Mouse (Mus musculus) megakaryocyte, adult 5-6 weeks (primary cell): ENCODE results near the gene Slc26a3. TPM values are rescaled to one million over a fixed set of nuclear protein-coding genes. Genes with fewer than 3 reads are reported as not detected.
"Not testable (repeated sequence)": the region's sequence is repeated elsewhere in the genome, so short reads cannot be mapped to it uniquely, and the experiment has no call there.

Experiments used
- ATAC-seq: 2 replicates; pipeline ENCODE4 v1.8.0; 2016; ENCODE audit warnings: mild to moderate bottlenecking, inconsistent platforms; ENCODE audit not compliant: poor library complexity, severe bottlenecking
- total RNA-seq, 2 experiments: library from RNA; stranded (forward) in 1 of 2; stranded (reverse) in 1 of 2; fragments of 153-499, 151-499 nt in 1 of 2; fragments of 221-1000, 200-1000 nt in 1 of 2; gene quantifications; 2 replicates each; pipeline versions ENCODE4 v1.2.3 to v1.2.4; 2015 to 2017

Slc26a3 gene
- total RNA-seq, 2 experiments from 2014 or later, result 0.27 to 2.3 TPM

DNA sequence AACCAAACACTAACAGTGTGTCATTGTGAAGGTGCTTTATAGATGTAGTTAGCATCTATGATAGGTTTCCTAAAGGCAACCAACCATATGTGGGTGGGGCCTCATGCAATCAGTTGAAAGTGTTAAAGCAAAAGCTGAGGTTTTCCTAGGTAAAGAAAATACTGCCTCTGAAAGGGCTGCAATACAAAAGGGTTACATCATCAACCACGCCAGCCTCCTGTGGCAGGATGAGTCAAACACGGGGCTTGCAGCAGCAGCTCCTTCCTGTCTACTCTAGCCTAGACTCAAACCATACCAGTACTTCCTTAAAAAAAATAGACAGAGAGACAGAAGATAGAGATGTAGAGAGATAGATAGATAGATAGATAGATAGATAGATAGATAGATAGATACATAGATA, 25.3 kb downstream of the Slc26a3 start:
- peak; percentile 100 for ATAC-seq

- ATAC-seq, result no peak
Observed at GRCm38 (mm10) chr12:31421901-31422574, 31.4 kb downstream of the Slc26a3 start.

DNA sequence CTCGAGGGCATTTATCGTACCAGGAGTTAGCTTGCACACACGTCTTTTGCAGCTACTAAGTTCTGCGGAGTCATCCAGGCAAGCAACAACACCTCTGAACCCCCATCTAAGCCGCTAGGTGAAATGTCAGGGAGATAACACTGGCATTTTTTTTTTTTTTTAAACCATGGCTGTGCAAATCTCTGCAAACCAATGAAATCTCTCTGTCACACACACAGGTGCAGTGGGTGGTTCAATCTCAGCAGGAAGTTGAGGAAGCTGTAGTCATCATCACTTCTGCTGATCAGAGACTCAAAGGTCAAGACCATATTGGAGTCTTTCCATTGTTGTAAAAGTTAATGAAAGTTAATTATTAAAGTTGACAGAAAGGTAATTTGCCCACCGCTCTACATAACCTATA, 47.1 kb downstream of the Slc26a3 start:
- no peak for ATAC-seq

DNA sequence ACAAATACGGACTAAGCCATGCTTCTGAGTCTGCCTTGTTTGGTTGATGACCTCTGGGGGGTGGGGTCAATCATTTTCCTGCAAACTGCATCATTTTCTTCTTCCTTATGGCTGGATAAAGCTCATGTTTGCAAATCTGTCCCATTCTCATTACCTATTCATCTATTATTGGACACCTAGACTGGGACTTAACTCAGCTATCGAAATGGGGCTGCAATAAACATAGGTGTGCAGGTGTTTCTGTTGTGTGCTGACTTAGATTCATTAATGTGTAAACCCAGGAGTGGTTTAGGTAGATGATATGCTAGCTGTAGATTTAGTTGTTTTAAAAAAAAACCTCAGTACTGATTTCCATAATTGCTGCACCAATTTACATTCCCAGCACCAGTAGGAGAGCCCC, 48.9 kb downstream of the Slc26a3 start:
- ATAC-seq, result no peak

DNA sequence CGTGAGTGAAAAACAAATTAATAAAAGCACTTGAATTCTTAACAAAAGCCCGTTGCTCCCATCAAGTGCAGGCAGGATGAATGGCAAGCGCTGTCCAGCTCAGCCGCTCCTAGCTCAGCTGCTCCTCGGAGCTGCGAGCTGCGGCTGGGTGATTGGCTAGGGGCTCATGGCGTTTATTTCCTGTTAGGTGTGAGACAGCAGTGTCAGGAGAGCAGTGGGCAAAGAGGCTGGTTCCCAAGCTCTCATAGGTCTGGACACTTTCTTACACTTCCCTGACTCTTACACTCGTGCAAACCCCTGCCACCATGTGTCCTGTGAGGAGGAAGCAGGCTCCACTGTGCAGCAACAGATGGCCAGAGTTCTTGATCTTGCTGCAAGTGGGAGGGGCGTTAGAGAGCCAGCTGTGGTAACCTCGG, 53.5 kb downstream of the Slc26a3 start:
- ATAC-seq, result peak; percentile 80

GRCm38 (mm10) chr12:31444827-31445226, 54.2 kb downstream of the Slc26a3 start:
- no peak for ATAC-seq

DNA sequence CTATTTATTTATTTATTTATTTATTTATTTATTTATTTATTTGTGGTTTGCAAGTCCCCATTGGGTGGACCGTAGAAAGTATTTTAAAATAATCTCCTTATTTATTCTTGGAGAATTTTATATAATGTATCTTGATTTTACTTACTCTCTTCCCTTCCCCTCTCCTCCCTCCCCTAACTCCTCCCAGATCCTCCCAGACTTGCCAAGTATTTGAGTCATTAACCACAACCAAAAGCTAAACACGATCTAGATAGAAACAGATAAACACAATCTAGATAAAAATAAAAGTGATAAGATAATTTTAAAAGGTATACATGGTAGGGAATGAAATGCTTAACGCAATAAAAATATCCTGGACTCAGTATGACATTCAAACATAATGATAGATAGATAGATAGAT, 58.7 kb downstream of the Slc26a3 start:
- no peak for ATAC-seq

DNA sequence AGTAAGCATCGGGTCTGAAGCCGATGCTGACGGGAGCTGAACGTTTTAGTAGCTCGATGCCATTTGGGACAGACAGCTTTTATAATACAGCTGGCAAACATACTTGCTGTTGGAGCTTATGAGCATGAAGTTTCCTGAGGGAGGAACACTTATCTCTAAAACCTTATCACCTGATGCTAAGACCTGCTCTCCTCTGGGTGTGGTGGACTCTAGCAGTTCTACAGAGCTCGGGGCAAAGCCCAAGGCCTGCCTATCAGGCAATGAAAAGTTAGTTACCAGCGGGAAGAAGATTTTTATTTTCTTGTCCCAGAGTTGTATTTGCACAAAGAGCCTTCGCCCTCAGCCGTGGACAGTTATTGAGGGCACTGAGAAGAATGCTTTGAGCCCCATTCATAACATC, 65.6 kb downstream of the Slc26a3 start:
- ATAC-seq, result no peak

- ATAC-seq, result no peak
Observed at GRCm38 (mm10) chr12:31458474-31458873, 67.8 kb downstream of the Slc26a3 start.

DNA sequence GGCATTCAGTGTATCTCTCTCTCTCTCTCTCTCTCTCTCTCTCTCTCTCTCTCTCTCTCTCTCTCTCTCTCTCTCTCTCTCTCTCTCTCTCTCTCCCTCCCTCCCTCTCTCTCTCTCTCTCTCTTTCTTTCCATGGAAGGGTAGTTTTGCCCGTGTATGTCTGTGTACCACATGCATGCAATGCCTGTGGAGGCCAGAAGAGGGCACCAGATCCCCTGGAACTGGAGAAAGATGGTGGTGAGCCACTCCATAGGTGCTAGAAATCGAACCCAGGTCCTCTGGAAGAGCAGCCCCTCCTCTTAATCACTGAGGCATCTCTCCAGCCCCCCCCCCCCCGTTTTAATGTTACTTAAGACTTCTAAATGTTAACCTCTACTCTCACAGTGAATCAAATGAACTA, 69.6 kb downstream of the Slc26a3 start:
- ATAC-seq, result 0 out of 2 replicates have a peak, but pooled peaks have one; percentile 40

- no peak for ATAC-seq
Observed at GRCm38 (mm10) chr12:31461371-31461770, 70.7 kb downstream of the Slc26a3 start.

DNA sequence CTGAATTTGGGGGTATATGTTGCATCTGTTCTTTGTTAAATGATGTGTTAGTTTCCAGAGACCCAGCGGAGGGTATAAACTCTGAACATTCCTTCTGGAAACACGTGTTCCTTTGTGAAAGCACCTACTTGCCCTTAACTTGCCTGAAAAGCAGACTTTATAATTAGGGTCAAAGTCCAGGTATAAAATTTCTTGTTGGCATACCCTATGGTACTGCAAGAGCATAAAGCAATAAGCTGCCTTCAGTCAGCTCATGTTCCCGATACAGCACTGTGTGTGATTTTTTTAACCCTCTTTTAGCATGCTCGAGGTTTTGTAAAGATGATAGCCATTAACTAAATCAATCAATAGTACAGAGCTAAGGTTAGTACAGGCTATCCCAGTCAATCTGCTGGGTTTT, 71.9 kb downstream of the Slc26a3 start:
- ATAC-seq, result no peak

DNA sequence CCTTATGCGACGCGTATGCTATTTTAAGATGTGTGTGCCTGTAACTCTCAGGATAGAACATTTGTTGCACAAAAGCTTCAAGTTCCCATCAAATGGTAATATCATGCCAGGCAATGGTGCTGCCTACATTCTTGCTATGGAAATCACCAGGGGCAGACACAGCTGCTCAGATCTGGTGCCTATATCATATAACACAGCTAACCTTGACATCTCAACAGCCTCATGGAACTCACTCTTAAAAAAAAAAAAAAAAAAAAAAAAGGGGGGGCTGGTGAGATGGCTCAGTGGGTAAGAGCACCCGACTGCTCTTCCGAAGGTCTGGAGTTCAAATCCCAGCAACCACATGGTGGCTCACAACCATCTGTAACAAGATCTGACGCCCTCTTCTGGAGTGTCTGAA, 87.5 kb downstream of the Slc26a3 start:
- not testable (repeated sequence) for ATAC-seq

DNA sequence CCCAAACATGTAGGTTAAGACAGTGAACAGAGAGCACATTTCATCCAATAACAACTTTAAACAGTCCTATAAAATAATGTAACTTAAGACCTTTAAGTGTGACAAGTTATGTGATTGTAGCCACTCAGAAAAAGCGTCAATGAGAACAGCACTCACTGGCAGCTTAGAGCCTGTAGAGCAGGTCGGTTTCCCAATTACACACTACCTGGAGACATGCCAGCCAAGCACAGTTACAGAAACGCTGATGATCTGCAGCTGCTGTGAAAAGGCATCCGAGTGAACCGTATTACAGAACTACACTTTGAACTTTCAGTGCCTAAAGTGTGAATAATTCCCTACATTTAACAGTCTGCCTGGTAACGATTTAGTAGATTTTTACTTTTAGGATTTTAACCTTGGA, 95.8 kb downstream of the Slc26a3 start:
- no peak for ATAC-seq

- ATAC-seq, result peak; percentile 45
Observed at GRCm38 (mm10) chr12:31498936-31499313, 108.3 kb downstream of the Slc26a3 start.

GRCm38 (mm10) chr12:31499314-31500131, 108.9 kb downstream of the Slc26a3 start, which contains the start of gene Cbll1:
Gene Cbll1 (minus strand): TSS chr12:31499616.
- peak; percentile 91 for ATAC-seq

- no peak for ATAC-seq
Observed at GRCm38 (mm10) chr12:31500196-31500595, 109.5 kb downstream of the Slc26a3 start.

DNA sequence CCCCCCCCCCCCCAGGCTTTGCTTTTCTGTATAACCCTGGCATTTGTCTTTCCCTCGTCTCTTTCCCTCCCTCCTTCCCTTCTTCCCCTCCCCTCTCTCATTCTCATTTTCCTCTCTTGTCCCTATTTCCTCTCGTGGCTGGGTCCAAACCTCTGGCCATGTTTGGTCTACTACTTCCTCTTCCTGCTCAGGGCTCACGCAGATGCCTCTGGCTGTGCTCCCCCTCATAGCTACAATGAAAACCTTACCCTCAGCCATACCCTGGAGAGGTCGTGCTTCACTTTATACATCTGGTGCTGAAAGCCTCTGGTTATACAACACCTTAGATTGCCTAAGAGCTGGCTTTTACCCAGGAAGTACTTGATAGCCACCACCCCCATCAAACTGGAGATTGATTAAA, 110.6 kb downstream of the Slc26a3 start:
- ATAC-seq, result no peak

- ATAC-seq, result no peak
Observed at GRCm38 (mm10) chr12:31503211-31503610, 112.5 kb downstream of the Slc26a3 start.

DNA sequence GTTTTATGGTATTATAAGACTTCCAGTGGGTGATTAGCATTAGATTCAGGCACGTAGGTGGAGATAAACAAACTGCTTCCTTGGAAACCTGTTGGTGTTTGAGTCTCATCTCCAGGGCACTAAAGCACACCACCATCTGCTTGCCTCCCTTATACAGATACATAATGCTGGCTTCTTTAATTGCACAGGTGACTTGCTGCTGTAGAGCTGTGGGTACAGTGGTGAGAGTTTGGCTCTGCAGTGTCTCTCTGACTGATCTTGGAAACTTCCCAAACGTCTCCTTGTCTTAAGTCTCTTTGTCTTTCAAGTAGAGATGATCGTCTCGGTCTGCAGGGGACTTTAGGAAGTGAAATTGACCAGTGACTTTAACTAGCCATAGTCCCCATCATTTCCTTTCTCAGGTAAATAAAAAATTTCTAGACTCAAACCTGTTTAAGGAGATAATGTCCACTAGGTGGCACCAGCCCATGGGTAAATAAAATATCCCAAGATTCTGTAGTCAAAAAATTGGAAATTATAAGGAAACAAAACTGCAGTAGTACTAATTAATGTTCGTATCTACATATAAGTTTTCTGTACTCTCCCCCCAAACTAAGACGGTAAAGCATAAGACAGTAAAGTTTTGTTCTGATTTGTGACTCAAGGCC, 117.2 kb downstream of the Slc26a3 start:
- no peak for ATAC-seq

DNA sequence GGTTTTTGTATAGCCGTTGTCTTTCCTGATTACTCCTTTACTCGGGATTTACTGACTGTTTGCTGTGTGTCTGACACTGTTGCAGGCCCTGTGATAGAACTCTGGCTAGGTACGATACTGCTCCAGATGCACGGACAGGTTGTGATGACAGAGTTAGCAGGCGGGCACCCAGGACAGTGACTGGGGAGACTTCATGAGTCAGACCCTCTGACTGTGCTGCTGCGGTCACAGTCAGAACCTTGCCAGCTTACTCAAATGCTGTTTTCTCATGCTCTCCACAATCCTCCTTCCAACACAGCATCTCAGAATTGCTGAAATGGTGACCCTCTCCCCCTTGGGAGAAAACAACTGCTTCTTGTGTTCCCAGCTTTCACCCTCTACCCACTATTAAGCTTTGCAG, 117.8 kb downstream of the Slc26a3 start:
- ATAC-seq, result no peak

GRCm38 (mm10) chr12:31511218-31511617, 120.5 kb downstream of the Slc26a3 start:
- no peak for ATAC-seq
